Mouse (Mus musculus): Measurements from ENCODE around the gene Thumpd3. TPM values are rescaled to one million over a fixed set of nuclear protein-coding genes. Genes with fewer than 3 reads are reported as not detected.

The Thumpd3 gene
- 10 to 100 TPM; 20.7 to 22.1 TPM for total RNA-seq (2021)
- long read RNA-seq, experiment 1, transcript Thumpd3-201 (10 exons, 2,163 nt), result major isoform, 30 of 39 reads
- long read RNA-seq, experiment 1, partial matches to known transcripts, result 3 of 39 reads
- long read RNA-seq, experiment 1, other reads (novel, unspliced or antisense), result 5 of 39 reads
- long read RNA-seq, experiment 2, transcript Thumpd3-201 (10 exons, 2,163 nt), result major isoform, 26 of 34 reads
- long read RNA-seq, experiment 2, partial matches to known transcripts, result 2 of 34 reads
- long read RNA-seq, experiment 2, other reads (novel, unspliced or antisense), result 5 of 34 reads

GRCm38 (mm10) chr6:113046041-113046975 is at the start of gene Thumpd3:
Gene Thumpd3, plus strand, starts transcription at chr6:113046225.
- DNase-seq (ENCODE audit: low spot score in 2 of 2), result peak; percentile 98

GRCm38 (mm10) chr6:112999199-112999598 is 46.8 kb upstream of the Thumpd3 start:
- DNase-seq (ENCODE audit: low spot score in 2 of 2), result no peak

GRCm38 (mm10) chr6:113000666-113001287 is 45.2 kb upstream of the Thumpd3 start:
- DNase-seq (ENCODE audit: low spot score in 2 of 2), result peak; percentile 72 to 90

- no peak for DNase-seq (ENCODE audit: low spot score in 2 of 2)
Measured at GRCm38 (mm10) chr6:113001719-113002118, 44.3 kb upstream of the Thumpd3 start.

- no peak for DNase-seq (ENCODE audit: low spot score in 2 of 2)
Measured at GRCm38 (mm10) chr6:113003313-113004111, 42.5 kb upstream of the Thumpd3 start.

- DNase-seq (ENCODE audit: low spot score in 2 of 2), result no peak
Measured at GRCm38 (mm10) chr6:113006833-113007232, 39.2 kb upstream of the Thumpd3 start.

- no peak for DNase-seq (ENCODE audit: low spot score in 2 of 2)
Measured at GRCm38 (mm10) chr6:113011886-113012285, 34.1 kb upstream of the Thumpd3 start.

- peak; percentile 30 to 77 for DNase-seq (ENCODE audit: low spot score in 2 of 2)
Measured at GRCm38 (mm10) chr6:113012495-113012941, 33.5 kb upstream of the Thumpd3 start.

- no peak for DNase-seq (ENCODE audit: low spot score in 2 of 2)
Measured at GRCm38 (mm10) chr6:113013550-113013949, 32.5 kb upstream of the Thumpd3 start.

- no peak for DNase-seq (ENCODE audit: low spot score in 2 of 2)
Measured at GRCm38 (mm10) chr6:113017500-113018047, 28.5 kb upstream of the Thumpd3 start.

GRCm38 (mm10) chr6:113018139-113018538 is 27.9 kb upstream of the Thumpd3 start:
- DNase-seq (ENCODE audit: low spot score in 2 of 2), result no peak

- DNase-seq (ENCODE audit: low spot score in 2 of 2), result no peak
Measured at GRCm38 (mm10) chr6:113024866-113025265, 21.2 kb upstream of the Thumpd3 start.

GRCm38 (mm10) chr6:113025774-113026173 is 20.3 kb upstream of the Thumpd3 start:
- DNase-seq (ENCODE audit: low spot score in 2 of 2), result no peak

- DNase-seq (ENCODE audit: low spot score in 2 of 2), result no peak
Measured at GRCm38 (mm10) chr6:113027446-113027845, 18.6 kb upstream of the Thumpd3 start.

- DNase-seq (ENCODE audit: low spot score in 2 of 2), result no peak
Measured at GRCm38 (mm10) chr6:113029006-113029405, 17.0 kb upstream of the Thumpd3 start.

GRCm38 (mm10) chr6:113030553-113030952 is 15.5 kb upstream of the Thumpd3 start:
- DNase-seq (ENCODE audit: low spot score in 2 of 2), result no peak

- DNase-seq (ENCODE audit: low spot score in 2 of 2), result no peak
Measured at GRCm38 (mm10) chr6:113030970-113031660, 14.9 kb upstream of the Thumpd3 start.

- DNase-seq (ENCODE audit: low spot score in 2 of 2), result no peak
Measured at GRCm38 (mm10) chr6:113032121-113032520, 13.9 kb upstream of the Thumpd3 start.

GRCm38 (mm10) chr6:113033185-113033584 is 12.8 kb upstream of the Thumpd3 start:
- DNase-seq (ENCODE audit: low spot score in 2 of 2), result no peak

- no peak for DNase-seq (ENCODE audit: low spot score in 2 of 2)
Measured at GRCm38 (mm10) chr6:113034466-113034865, 11.6 kb upstream of the Thumpd3 start.

All from gastrocnemius, postnatal 4 days (tissue).